Mouse (Mus musculus): Measurements from ENCODE around the gene Ism1.

GRCm38 (mm10) chr2:139694638-139695037 is 16.7 kb downstream of the Ism1 start:
- TF ChIP-seq POLR2A (IDR thresholded peaks at IDR 0.05; ENCODE audit: control insufficient read depth, extremely low read depth, insufficient read depth, low read length, poor library complexity) (no peak), CTCF (IDR thresholded peaks at IDR 0.05; ENCODE audit: borderline replicate concordance, control insufficient read depth, extremely low read depth, insufficient read depth, low read length, poor library complexity) (no peak)
